Mouse (Mus musculus) MEL (cell line): ENCODE data around the gene Gemin7. TPM values are rescaled to one million over a fixed set of nuclear protein-coding genes. Genes with fewer than 3 reads are reported as not detected.

Source experiments
- DNase-seq: peaks from one replicate; pipeline ENCODE4 v3.0.0; 2011; ENCODE audit warnings: low read depth, low spot score
- H3K27ac ChIP-seq: 2 replicates; pipeline ENCODE4 v1.5.1; 2012; ENCODE audit warnings: low read depth, mild to moderate bottlenecking, control low read depth, low read length, moderate library complexity; ENCODE audit not compliant: control insufficient read depth
- H3K27me3 ChIP-seq, 2 experiments: fragments of 150-350 bp in 1 of 2; sonication (generic) in 1 of 2; 2 replicates each; pipeline ENCODE4 v1.6.1; 2012; ENCODE audit warnings: low read length in 2 of 2, mild to moderate bottlenecking in 2 of 2, improper control_type of control experiment in 1 of 2, moderate library complexity in 1 of 2; ENCODE audit not compliant: insufficient read depth in 2 of 2, control insufficient read depth in 1 of 2
- H3K36me3 ChIP-seq, 2 experiments: 2 replicates each; pipeline ENCODE4 v1.6.1; 2012 to 2014; ENCODE audit warnings: low read length in 2 of 2, improper control_type of control experiment in 1 of 2, inconsistent platforms in 1 of 2, mild to moderate bottlenecking in 1 of 2; ENCODE audit not compliant: insufficient read depth in 2 of 2, control insufficient read depth in 1 of 2
- H3K4me1 ChIP-seq, 2 experiments: fragments of 150-350 bp in 1 of 2; sonication (generic) in 1 of 2; 2 replicates each; pipeline ENCODE4 v1.6.1; 2012; ENCODE audit warnings: low read length in 2 of 2, improper control_type of control experiment in 1 of 2, mild to moderate bottlenecking in 1 of 2; ENCODE audit not compliant: insufficient read depth in 2 of 2, control insufficient read depth in 1 of 2
- H3K4me3 ChIP-seq, 2 experiments: fragments of 150-350 bp in 1 of 2; sonication (generic) in 1 of 2; 2 replicates each; pipeline ENCODE4 v1.5.1; 2012; ENCODE audit warnings: low read depth in 2 of 2, low read length in 2 of 2, mild to moderate bottlenecking in 2 of 2, moderate library complexity in 2 of 2, control low read depth in 1 of 2, improper control_type of control experiment in 1 of 2; ENCODE audit not compliant: control insufficient read depth in 1 of 2, insufficient read depth in 1 of 2
- H3K79me2 ChIP-seq: 2 replicates; pipeline ENCODE4 v1.6.1; 2012; ENCODE audit warnings: mild to moderate bottlenecking, low read length, moderate library complexity; ENCODE audit not compliant: control insufficient read depth, poor library complexity, insufficient read depth
- H3K9ac ChIP-seq: 2 replicates; pipeline ENCODE4 v1.6.1; 2012; ENCODE audit warnings: low read depth, mild to moderate bottlenecking, control low read depth, low read length, moderate library complexity; ENCODE audit not compliant: control insufficient read depth, poor library complexity, severe bottlenecking
- H3K9me3 ChIP-seq: fragments of 150-350 bp; sonication (generic); replicated peaks from 2 replicates; pipeline ENCODE4 v1.6.1; 2012; ENCODE audit warnings: mild to moderate bottlenecking, low read length, improper control_type of control experiment, moderate library complexity; ENCODE audit not compliant: insufficient read depth
- BHLHE40 ChIP-seq: IDR thresholded peaks from 2 replicates; pipeline ENCODE4 v1.6.1; 2012; ENCODE audit warnings: low read depth, mild to moderate bottlenecking, inconsistent platforms, low read length, improper control_type of control experiment, borderline replicate concordance
- CTCF ChIP-seq, 3 experiments: IDR thresholded peaks in 2 of 3; conservative IDR thresholded peaks in 1 of 3; 2 replicates each; pipeline ENCODE4 v1.5.1; 2011 to 2012; ENCODE audit warnings: low read length in 3 of 3, low read depth in 2 of 3, mild to moderate bottlenecking in 2 of 3, improper control_type of control experiment in 1 of 3, inconsistent platforms in 1 of 3, mixed read lengths in 1 of 3, moderate library complexity in 1 of 3; ENCODE audit not compliant: control insufficient read depth in 1 of 3, insufficient read depth in 1 of 3, poor library complexity in 1 of 3, severe bottlenecking in 1 of 3
- GATA1 ChIP-seq: IDR thresholded peaks from 2 replicates; pipeline ENCODE4 v1.6.1; 2011; ENCODE audit warnings: low read depth, low read length, improper control_type of control experiment
- MAFK ChIP-seq: IDR thresholded peaks from 2 replicates; pipeline ENCODE4 v1.6.1; 2011; ENCODE audit warnings: low read depth, mild to moderate bottlenecking, low read length, improper control_type of control experiment, borderline replicate concordance
- MEF2A ChIP-seq: IDR thresholded peaks from 2 replicates; pipeline ENCODE4 v1.6.1; 2014; ENCODE audit warnings: low read depth, mild to moderate bottlenecking, inconsistent platforms, low read length, improper control_type of control experiment; ENCODE audit not compliant: poor library complexity, insufficient replicate concordance, severe bottlenecking; ENCODE audit errors: extremely low read depth
- MYC ChIP-seq: IDR thresholded peaks from 2 replicates; pipeline ENCODE4 v1.6.1; 2011; ENCODE audit warnings: low read depth, mild to moderate bottlenecking, low read length, improper control_type of control experiment, moderate library complexity
- POLR2AphosphoS5 ChIP-seq: IDR thresholded peaks from 2 replicates; pipeline ENCODE4 v1.6.1; 2012; ENCODE audit warnings: low read depth, borderline replicate concordance, mild to moderate bottlenecking, inconsistent platforms, low read length, moderate library complexity, mixed read lengths
- SMC3 ChIP-seq: IDR thresholded peaks from 2 replicates; pipeline ENCODE4 v1.6.1; 2011; ENCODE audit warnings: low read depth, low read length, improper control_type of control experiment
- USF1 ChIP-seq: IDR thresholded peaks from 2 replicates; pipeline ENCODE4 v1.6.1; 2014; ENCODE audit warnings: low read depth, mild to moderate bottlenecking, inconsistent platforms, low read length, improper control_type of control experiment, moderate library complexity
- USF2 ChIP-seq, 2 experiments: IDR thresholded peaks; 2 replicates each; pipeline ENCODE4 v1.6.1; 2011 to 2012; ENCODE audit warnings: improper control_type of control experiment in 2 of 2, low read length in 2 of 2, borderline replicate concordance in 1 of 2, inconsistent platforms in 1 of 2, low read depth in 1 of 2, mild to moderate bottlenecking in 1 of 2; ENCODE audit not compliant: insufficient read depth in 1 of 2
- ZC3H11A ChIP-seq: IDR thresholded peaks from 2 replicates; pipeline ENCODE4 v1.6.1; 2012; ENCODE audit warnings: low read depth, mild to moderate bottlenecking, inconsistent platforms, low read length, improper control_type of control experiment
- ZKSCAN1 ChIP-seq: IDR thresholded peaks from 2 replicates; pipeline ENCODE4 v1.6.1; 2012; ENCODE audit warnings: low read depth, mild to moderate bottlenecking, inconsistent platforms, low read length, improper control_type of control experiment, moderate library complexity
- ZNF384 ChIP-seq: IDR thresholded peaks from 2 replicates; pipeline ENCODE4 v1.6.1; 2012; ENCODE audit warnings: low read depth, mild to moderate bottlenecking, inconsistent platforms, low read length, improper control_type of control experiment
- polyA plus RNA-seq, 2 experiments: library from polyadenylated mRNA; stranded (reverse) in 1 of 2; unstranded in 1 of 2; fragments of >175 nt in 1 of 2; fragments of >200 nt in 1 of 2; gene quantifications; 2 replicates each; pipeline versions ENCODE4 v1.2.1 to v1.2.4; 2012; ENCODE audit warnings: low replicate concordance in 2 of 2, low read depth in 1 of 2; ENCODE audit not compliant: insufficient read length in 2 of 2, insufficient read depth in 1 of 2, missing spikeins in 1 of 2
- total RNA-seq: library from RNA; depleted of rRNA; stranded (reverse); fragments of 300-350 nt; gene quantifications from 2 replicates; pipeline ENCODE4 v1.2.3, GENCODE M21; 2012

Gene Gemin7
- total and polyA plus RNA-seq, 3 experiments, result 58.0 to 78.7 TPM; not detected in 1

DNA sequence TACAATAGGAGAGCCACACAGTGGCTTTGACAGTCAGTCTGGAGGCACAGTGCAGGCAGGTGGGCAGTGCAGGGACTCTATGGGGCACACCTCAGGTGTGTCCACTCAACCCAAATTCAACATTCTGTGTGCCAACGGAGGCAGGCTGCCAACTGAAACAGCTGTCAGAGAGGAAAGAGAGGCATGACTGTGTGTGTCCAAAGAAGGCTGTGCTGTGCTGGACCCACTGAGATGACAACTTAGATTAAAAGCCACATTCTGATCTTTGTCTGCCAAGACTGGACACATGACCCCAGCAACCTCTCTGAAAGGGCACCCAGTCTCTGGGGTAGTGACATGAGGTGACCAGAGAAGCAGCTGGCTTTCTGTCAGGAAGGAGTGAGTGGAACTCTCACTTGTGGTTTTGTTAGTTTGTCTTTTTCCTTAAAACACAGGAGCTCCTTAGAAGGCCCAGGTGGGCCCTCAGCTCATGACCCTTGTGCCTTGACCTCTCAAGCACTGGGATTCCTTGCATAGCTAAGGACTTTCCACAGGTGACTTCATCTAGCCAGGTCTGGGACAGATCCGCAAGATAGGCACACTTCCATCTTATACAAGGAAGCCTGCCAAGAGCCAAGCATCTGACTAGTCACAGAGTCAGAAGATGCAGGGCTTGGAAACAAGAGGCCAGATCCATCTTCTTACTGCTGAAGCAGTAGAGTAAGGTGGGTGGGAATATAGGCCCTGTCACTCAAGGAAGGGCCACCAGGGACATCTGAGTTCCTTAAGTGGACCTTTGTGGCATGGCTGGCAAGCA lies 36.4 kb downstream of the Gemin7 start:
- Histone ChIP-seq H3K27ac (no peak overlapping the region), H3K9ac (no peak overlapping the region), H3K9me3 (no peaks in the 10 kb centered on the region), H3K4me3 (no peak overlapping the region), H3K79me2 (peaks cover 28% of the 10 kb centered on the region), H3K36me3 (peaks cover 0 to 2% of the 10 kb centered on the region in 2 experiments; a peak in 1 of 4 replicates), H3K27me3 (no peaks in the 10 kb centered on the region), H3K4me1 (no peaks in the 10 kb centered on the region)
- no peak for DNase-seq
- TF ChIP-seq SMC3 (no peak), CTCF (IDR thresholded peaks at IDR 0.05 in 2 of 3, conservative IDR thresholded peaks at IDR 0.05 in 1 of 3; ENCODE audit: control insufficient read depth in 1 of 3, insufficient read depth in 1 of 3, low read depth in 2 of 3, low read length in 3 of 3, poor library complexity in 1 of 3, severe bottlenecking in 1 of 3) (no peak), ZC3H11A (no peak), MYC (no peak)

DNA sequence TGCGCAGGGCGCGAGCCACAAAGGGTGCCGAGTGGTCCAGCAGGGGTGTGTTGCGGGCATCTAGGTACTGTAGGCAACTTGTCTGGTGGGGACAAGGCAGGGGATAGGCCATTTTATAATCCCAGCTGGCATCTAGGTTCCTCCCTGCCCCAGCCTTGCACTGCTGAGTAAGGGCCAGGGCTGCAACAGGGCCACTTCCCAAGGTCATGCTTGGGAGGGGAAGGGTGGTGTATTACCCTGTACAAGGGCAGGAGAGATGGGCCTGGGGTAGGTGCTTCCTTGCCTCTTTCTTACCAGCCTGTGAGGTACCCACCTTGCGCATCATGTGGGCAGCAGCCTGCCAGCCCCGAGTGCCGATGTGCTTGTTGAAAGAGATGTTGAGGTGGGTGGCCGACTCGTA lies 42.7 kb downstream of the Gemin7 start:
- Histone ChIP-seq H3K79me2 (peaks cover 7% of the 10 kb centered on the region; the same call in 1 of the 2 replicates), H3K4me3 (no peak overlapping the region)
- DNase-seq, result no peak
- TF ChIP-seq USF2 (IDR thresholded peaks at IDR 0.05; ENCODE audit: borderline replicate concordance in 1 of 2, insufficient read depth in 1 of 2, low read depth in 1 of 2, low read length in 2 of 2) (no peak), ZNF384 (no peak), SMC3 (no peak), MEF2A (no peak), GATA1 (no peak), ZKSCAN1 (no peak), CTCF (IDR thresholded peaks at IDR 0.05 in 2 of 3, conservative IDR thresholded peaks at IDR 0.05 in 1 of 3; ENCODE audit: control insufficient read depth in 1 of 3, insufficient read depth in 1 of 3, low read depth in 2 of 3, low read length in 3 of 3, poor library complexity in 1 of 3, severe bottlenecking in 1 of 3) (no peak), MAFK (no peak), USF1 (no peak), POLR2AphosphoS5 (no peak), BHLHE40 (no peak)
- TF ChIP-seq, all 39 proteins: peak for 0
- no peaks in the 10 kb centered on the region for H3K4me1 ChIP-seq
- no peak overlapping the region for H3K27ac ChIP-seq
- peaks cover 0 to 6% of the 10 kb centered on the region in 2 experiments; a peak in 2 of 4 replicates for H3K36me3 ChIP-seq
- no peaks in the 10 kb centered on the region for H3K27me3 ChIP-seq
- H3K9me3 ChIP-seq, result no peaks in the 10 kb centered on the region
- no peak overlapping the region for H3K9ac ChIP-seq
